Mouse (Mus musculus): ENCODE data around the gene Olfr1373. TPM values are rescaled to one million over a fixed set of nuclear protein-coding genes. Genes with fewer than 3 reads are reported as not detected.

Gene Olfr1373
- polyA plus RNA-seq, 1 experiment = not detected

- Histone ChIP-seq H3K4me3 (replicated peaks; ENCODE audit: extremely low read depth, low read depth, low read length) (no peak overlapping the region), H3K4me1 (ENCODE audit: control insufficient read depth, insufficient read depth, low read length) (peaks cover 14% of the 10 kb centered on the region)
- no peak for DNase-seq
- no peak for TF ChIP-seq CTCF (IDR thresholded peaks at IDR 0.05; ENCODE audit: insufficient read depth, low read length)
- 77% methylated on average over 3 of the region's 3 CpGs for WGBS
Measured at GRCm38 (mm10) chr11:52097016-52097415, 48.3 kb downstream of the Olfr1373 start.

Other genes with a start within 250 kb of the Olfr1373 start
- 18.7 and 19.7 TPM in 2 replicates for gene Cdkn2aipnl, start 177.9 kb downstream of the Olfr1373 start, polyA plus RNA-seq (2012; rRNA removed)
- gene Ube2b, start 144.8 kb downstream of the Olfr1373 start, polyA plus RNA-seq (2012; rRNA removed) = 39.2 and 48.8 TPM in 2 replicates
- 1.4 and 2.4 TPM in 2 replicates for gene Cdkl3, start 141.3 kb downstream of the Olfr1373 start, polyA plus RNA-seq (2012; rRNA removed)
- 18.3 and 32.4 TPM in 2 replicates for gene Ppp2ca, start 46.8 kb downstream of the Olfr1373 start, polyA plus RNA-seq (2012; rRNA removed)
- gene Olfr1371, start 68.5 kb upstream of the Olfr1373 start, polyA plus RNA-seq (2012; rRNA removed) = not detected in 2 replicates
- gene Skp1a, start 86.5 kb upstream of the Olfr1373 start, polyA plus RNA-seq (2012; rRNA removed) = 13.0 and 25.8 TPM in 2 replicates
- gene Tcf7, start 137.5 kb upstream of the Olfr1373 start, polyA plus RNA-seq (2012; rRNA removed) = 26.8 and 30.2 TPM in 2 replicates
- 34.1 and 65.1 TPM in 2 replicates for gene Vdac1, start 215.3 kb upstream of the Olfr1373 start, polyA plus RNA-seq (2012; rRNA removed)